Mouse (Mus musculus) lung, adult 2 months (tissue): ENCODE data around the gene Edc4.

ENCODE experiments used
- CTCF ChIP-seq: fragments of 200-500 bp; IDR thresholded peaks from 2 replicates; pipeline ENCODE4 v1.5.1; 2011; ENCODE audit warnings: mild to moderate bottlenecking, low read length, control low read depth; ENCODE audit not compliant: insufficient read depth
- POLR2A ChIP-seq: fragments of 200-500 bp; IDR thresholded peaks from 2 replicates; pipeline ENCODE4 v1.6.1; 2011; ENCODE audit warnings: low read depth, mild to moderate bottlenecking, control low read depth, low read length, borderline replicate concordance; ENCODE audit errors: extremely low read depth

- peak; percentile 29; the same call in 1 of the 2 replicates for TF ChIP-seq CTCF
- no peak for TF ChIP-seq POLR2A
These were observed 14.2 kb upstream of the Edc4 start for GRCm38 (mm10) chr8:105866364-105867029.
